Mouse (Mus musculus) ES-E14 (cell line): ENCODE data around the gene Kcnk18.

Experiments used
- CHD2 ChIP-seq: IDR thresholded peaks from 2 replicates; pipeline ENCODE4 v1.6.1; 2014; ENCODE audit warnings: mild to moderate bottlenecking, low read depth, low read length, inconsistent platforms
- HCFC1 ChIP-seq: IDR thresholded peaks from 2 replicates; pipeline ENCODE4 v1.6.1; 2012; ENCODE audit warnings: low read length, inconsistent platforms, borderline replicate concordance; ENCODE audit not compliant: insufficient read depth
- MAFK ChIP-seq: IDR thresholded peaks from 2 replicates; pipeline ENCODE4 v1.6.1; 2014; ENCODE audit warnings: mild to moderate bottlenecking, low read depth, low read length, inconsistent platforms; ENCODE audit not compliant: insufficient read depth
- ZC3H11A ChIP-seq: IDR thresholded peaks from 2 replicates; pipeline ENCODE4 v1.6.1; 2012; ENCODE audit warnings: low read depth, mild to moderate bottlenecking, inconsistent platforms, low read length, borderline replicate concordance
- ZNF384 ChIP-seq: IDR thresholded peaks from 2 replicates; pipeline ENCODE4 v1.6.1; 2012; ENCODE audit warnings: low read depth, low read length, inconsistent platforms

DNA sequence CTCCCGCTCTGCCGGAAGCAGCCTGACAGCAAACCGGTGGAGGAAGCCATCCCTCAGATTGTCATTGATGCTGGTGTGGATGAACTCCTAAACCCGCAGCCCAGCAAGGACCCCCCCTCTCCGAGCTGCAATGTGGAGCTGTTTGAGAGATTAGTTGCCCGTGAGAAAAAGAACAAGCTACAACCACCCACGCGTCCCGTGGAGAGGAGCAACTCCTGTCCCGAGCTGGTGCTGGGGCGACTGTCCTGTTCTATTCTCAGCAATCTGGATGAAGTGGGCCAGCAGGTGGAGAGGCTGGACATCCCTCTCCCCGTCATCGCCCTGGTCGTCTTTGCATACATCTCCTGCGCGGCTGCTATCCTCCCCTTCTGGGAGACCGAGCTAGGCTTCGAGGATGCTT is 16.0 kb downstream of the Kcnk18 start:
- TF ChIP-seq ZC3H11A = no peak
- TF ChIP-seq HCFC1 = no peak
- TF ChIP-seq MAFK = no peak
- TF ChIP-seq ZNF384 = no peak
- TF ChIP-seq CHD2 = no peak
